Mouse (Mus musculus): ENCODE results near the gene Sorl1. TPM values are rescaled to one million over a fixed set of nuclear protein-coding genes. Genes with fewer than 3 reads are reported as not detected.
"Not testable (repeated sequence)": the region's sequence is repeated elsewhere in the genome, so short reads cannot be mapped to it uniquely, and the experiment has no call there.

Gene Sorl1
- polyA plus RNA-seq, 1 experiment: 73.1 TPM

GRCm38 (mm10) chr9:42067950-42068349 is 56.1 kb downstream of the Sorl1 start:
- no peak for TF ChIP-seq CTCF (IDR thresholded peaks at IDR 0.05; ENCODE audit: extremely low read depth, insufficient read depth, low read length)
- no peak for TF ChIP-seq POLR2A (IDR thresholded peaks at IDR 0.05; ENCODE audit: extremely low read depth, insufficient read depth, low read length)

GRCm38 (mm10) chr9:42065756-42066155 is 58.3 kb downstream of the Sorl1 start:
- Histone ChIP-seq H3K27ac (ENCODE audit: insufficient read depth, low read length) (no peak overlapping the region), H3K4me3 (ENCODE audit: insufficient read depth, low read length) (no peak overlapping the region), H3K4me1 (ENCODE audit: control insufficient read depth, insufficient read depth, low read length) (peaks cover 8% of the 10 kb centered on the region)
- TF ChIP-seq CTCF (IDR thresholded peaks at IDR 0.05; ENCODE audit: extremely low read depth, insufficient read depth, low read length) (no peak), POLR2A (IDR thresholded peaks at IDR 0.05; ENCODE audit: extremely low read depth, insufficient read depth, low read length) (no peak)

More at GRCm38 (mm10) chr9:42067950-42068349, 56.1 kb downstream of the Sorl1 start:
- Histone ChIP-seq H3K4me3 (ENCODE audit: insufficient read depth, low read length) (no peak overlapping the region), H3K27ac (ENCODE audit: insufficient read depth, low read length) (no peak overlapping the region), H3K4me1 (ENCODE audit: control insufficient read depth, insufficient read depth, low read length) (peaks cover 10% of the 10 kb centered on the region)

GRCm38 (mm10) chr9:42063391-42063790 is 60.7 kb downstream of the Sorl1 start:
- H3K4me3 ChIP-seq (ENCODE audit: insufficient read depth, low read length): no peak overlapping the region
- TF ChIP-seq CTCF (IDR thresholded peaks at IDR 0.05; ENCODE audit: extremely low read depth, insufficient read depth, low read length) (no peak), POLR2A (IDR thresholded peaks at IDR 0.05; ENCODE audit: extremely low read depth, insufficient read depth, low read length) (no peak)
- H3K4me1 ChIP-seq (ENCODE audit: control insufficient read depth, insufficient read depth, low read length): peaks cover 2% of the 10 kb centered on the region; the same call in 1 of the 2 replicates
- no peak overlapping the region for H3K27ac ChIP-seq (ENCODE audit: insufficient read depth, low read length)

GRCm38 (mm10) chr9:42062269-42062668 is 61.8 kb downstream of the Sorl1 start:
- TF ChIP-seq CTCF (IDR thresholded peaks at IDR 0.05; ENCODE audit: extremely low read depth, insufficient read depth, low read length): no peak
- TF ChIP-seq POLR2A (IDR thresholded peaks at IDR 0.05; ENCODE audit: extremely low read depth, insufficient read depth, low read length): no peak
- H3K4me3 ChIP-seq (ENCODE audit: insufficient read depth, low read length): no peak overlapping the region
- 0 out of 2 replicates have a peak, but pooled peaks cover 2% of the 10 kb centered on the region for H3K4me1 ChIP-seq (ENCODE audit: control insufficient read depth, insufficient read depth, low read length)
- no peak overlapping the region for H3K27ac ChIP-seq (ENCODE audit: insufficient read depth, low read length)

GRCm38 (mm10) chr9:42059006-42059405 is 65.1 kb downstream of the Sorl1 start:
- H3K27ac ChIP-seq (ENCODE audit: insufficient read depth, low read length); H3K4me3 ChIP-seq (ENCODE audit: insufficient read depth, low read length): not testable (repeated sequence)
- H3K4me1 ChIP-seq (ENCODE audit: control insufficient read depth, insufficient read depth, low read length): peaks cover 15% of the 10 kb centered on the region; the same call in 1 of the 2 replicates

GRCm38 (mm10) chr9:42056591-42056990 is 67.5 kb downstream of the Sorl1 start:
- Histone ChIP-seq H3K4me3 (ENCODE audit: insufficient read depth, low read length) (no peak overlapping the region), H3K4me1 (ENCODE audit: control insufficient read depth, insufficient read depth, low read length) (peaks cover 17% of the 10 kb centered on the region; the same call in 1 of the 2 replicates), H3K27ac (ENCODE audit: insufficient read depth, low read length) (no peak overlapping the region)
- TF ChIP-seq CTCF (IDR thresholded peaks at IDR 0.05; ENCODE audit: extremely low read depth, insufficient read depth, low read length) (no peak), POLR2A (IDR thresholded peaks at IDR 0.05; ENCODE audit: extremely low read depth, insufficient read depth, low read length) (no peak)

GRCm38 (mm10) chr9:42055378-42055777 is 68.7 kb downstream of the Sorl1 start:
- H3K27ac ChIP-seq (ENCODE audit: insufficient read depth, low read length): peak overlapping the region; percentile 78; the same call in 1 of the 2 replicates
- peaks cover 17% of the 10 kb centered on the region; the same call in 1 of the 2 replicates for H3K4me1 ChIP-seq (ENCODE audit: control insufficient read depth, insufficient read depth, low read length)
- TF ChIP-seq CTCF (IDR thresholded peaks at IDR 0.05; ENCODE audit: extremely low read depth, insufficient read depth, low read length) (no peak), POLR2A (IDR thresholded peaks at IDR 0.05; ENCODE audit: extremely low read depth, insufficient read depth, low read length) (no peak)
- H3K4me3 ChIP-seq (ENCODE audit: insufficient read depth, low read length): no peak overlapping the region

GRCm38 (mm10) chr9:42054339-42055272 is 69.5 kb downstream of the Sorl1 start:
- H3K27ac ChIP-seq (ENCODE audit: insufficient read depth, low read length): peak overlapping the region; percentile 67
- no peak overlapping the region for H3K4me3 ChIP-seq (ENCODE audit: insufficient read depth, low read length)
- TF ChIP-seq CTCF (IDR thresholded peaks at IDR 0.05; ENCODE audit: extremely low read depth, insufficient read depth, low read length) (peak; percentile 60; the same call in 1 of the 2 replicates), POLR2A (IDR thresholded peaks at IDR 0.05; ENCODE audit: extremely low read depth, insufficient read depth, low read length) (no peak)
- peaks cover 17% of the 10 kb centered on the region; the same call in 1 of the 2 replicates for H3K4me1 ChIP-seq (ENCODE audit: control insufficient read depth, insufficient read depth, low read length)

- H3K4me3 ChIP-seq (ENCODE audit: insufficient read depth, low read length): no peak overlapping the region
- H3K4me1 ChIP-seq (ENCODE audit: control insufficient read depth, insufficient read depth, low read length): peaks cover 17% of the 10 kb centered on the region; the same call in 1 of the 2 replicates
- no peak for TF ChIP-seq POLR2A (IDR thresholded peaks at IDR 0.05; ENCODE audit: extremely low read depth, insufficient read depth, low read length)
- TF ChIP-seq CTCF (IDR thresholded peaks at IDR 0.05; ENCODE audit: extremely low read depth, insufficient read depth, low read length): no peak
- no peak overlapping the region for H3K27ac ChIP-seq (ENCODE audit: insufficient read depth, low read length)
These were observed 70.4 kb downstream of the Sorl1 start for GRCm38 (mm10) chr9:42053591-42054190.
